Mouse (Mus musculus): ENCODE measurements around the gene Bud23. TPM values are rescaled to one million over a fixed set of nuclear protein-coding genes. Genes with fewer than 3 reads are reported as not detected.
"Not testable (repeated sequence)": the region's sequence is repeated elsewhere in the genome, so short reads cannot be mapped to it uniquely, and the experiment has no call there.

Bud23 gene
- total RNA-seq (2021): 10 to 100 TPM; 28.5 to 37.0 TPM

DNA sequence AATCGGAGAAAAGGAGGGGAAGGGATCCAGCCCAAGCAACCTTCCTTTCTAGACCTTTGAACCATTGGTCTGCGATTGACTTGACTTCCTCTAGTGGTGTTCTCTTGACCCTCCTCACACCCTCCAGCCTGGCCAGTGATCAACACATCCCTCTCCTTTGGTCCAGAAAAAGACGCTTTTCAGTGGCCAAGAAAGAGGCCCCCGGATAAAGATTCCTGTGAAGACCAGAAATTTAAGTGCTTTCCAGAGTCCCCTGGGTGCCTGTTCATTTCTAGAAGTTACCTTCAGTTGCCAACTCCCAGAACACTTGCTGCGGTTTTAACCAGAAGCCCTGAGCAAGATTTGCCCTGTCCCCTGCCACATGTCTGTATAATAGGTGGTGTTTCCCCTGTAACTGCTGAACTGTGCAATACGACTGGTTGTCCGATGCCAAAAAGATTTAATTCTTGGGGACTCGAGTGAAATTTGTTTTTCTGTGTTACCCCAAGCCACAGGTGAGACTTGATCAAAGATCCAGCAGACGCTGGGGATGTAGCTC is at the start of gene Bud23:
TSS of gene Bud23 (minus strand) at position 51 of the 538 bp plus-strand sequence.
- not testable (repeated sequence) for DNase-seq

DNA sequence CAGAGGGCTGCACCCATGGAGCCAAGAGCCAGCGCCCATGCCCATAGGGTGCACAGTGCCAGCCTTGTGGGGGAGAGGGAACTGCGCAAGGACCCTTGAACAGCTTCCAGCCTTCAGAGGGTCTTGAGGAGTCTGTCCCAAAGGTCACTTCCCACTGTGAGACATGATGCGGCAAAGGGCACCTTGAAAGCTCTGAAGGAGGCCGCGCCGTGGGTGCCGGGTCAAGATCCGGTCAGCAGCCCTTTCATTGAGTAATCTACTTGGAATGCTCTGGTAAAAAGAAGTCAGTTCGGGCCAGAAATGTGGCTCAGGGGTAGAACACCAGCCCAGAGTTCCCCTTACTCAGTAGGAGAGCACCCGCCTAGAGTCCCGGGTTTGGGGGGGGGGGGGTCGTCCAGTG is 49.0 kb upstream of the Bud23 start:
- no peak for DNase-seq

DNA sequence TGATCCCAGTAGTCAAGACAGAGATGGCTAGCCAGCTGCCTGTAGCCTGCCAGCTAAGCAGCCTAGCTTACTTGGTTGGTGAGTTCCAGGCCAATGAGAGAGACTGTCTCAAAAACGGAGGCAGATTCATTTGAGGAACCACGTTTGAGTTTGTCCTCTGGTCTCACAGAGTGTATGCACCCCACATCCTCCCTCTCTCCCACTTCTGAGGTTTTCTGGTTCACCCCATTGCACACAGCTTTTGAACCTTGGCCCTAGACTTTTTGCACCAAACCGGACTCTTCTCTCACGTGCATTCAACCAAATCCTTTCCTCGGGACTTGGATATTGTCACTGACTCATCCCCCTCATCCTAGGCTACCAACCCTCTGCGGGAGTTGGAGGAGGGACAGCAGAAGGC is 45.2 kb upstream of the Bud23 start:
- no peak for DNase-seq

GRCm38 (mm10) chr5:135109426-135109825 is 44.7 kb upstream of the Bud23 start:
- no peak for DNase-seq

DNA sequence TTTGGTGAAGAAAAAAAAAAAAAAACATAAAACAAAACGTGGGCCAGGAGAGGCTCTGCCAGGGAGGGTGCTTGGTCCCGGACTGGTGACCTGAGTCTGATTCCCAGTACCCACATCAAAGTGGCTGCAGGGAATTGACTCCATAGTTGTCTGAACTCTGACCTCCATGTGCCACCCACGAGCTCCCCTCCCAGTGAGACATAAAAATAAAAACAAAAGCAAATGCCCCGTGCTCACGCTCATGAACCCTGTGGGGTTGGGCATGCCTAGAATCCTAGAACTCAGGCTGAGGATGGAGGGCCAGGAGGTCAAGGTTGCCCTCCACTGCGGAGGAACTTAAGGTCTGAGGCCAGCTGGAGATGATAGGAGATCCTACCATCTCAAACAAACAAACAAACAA is 44.3 kb upstream of the Bud23 start:
- no peak for DNase-seq

DNA sequence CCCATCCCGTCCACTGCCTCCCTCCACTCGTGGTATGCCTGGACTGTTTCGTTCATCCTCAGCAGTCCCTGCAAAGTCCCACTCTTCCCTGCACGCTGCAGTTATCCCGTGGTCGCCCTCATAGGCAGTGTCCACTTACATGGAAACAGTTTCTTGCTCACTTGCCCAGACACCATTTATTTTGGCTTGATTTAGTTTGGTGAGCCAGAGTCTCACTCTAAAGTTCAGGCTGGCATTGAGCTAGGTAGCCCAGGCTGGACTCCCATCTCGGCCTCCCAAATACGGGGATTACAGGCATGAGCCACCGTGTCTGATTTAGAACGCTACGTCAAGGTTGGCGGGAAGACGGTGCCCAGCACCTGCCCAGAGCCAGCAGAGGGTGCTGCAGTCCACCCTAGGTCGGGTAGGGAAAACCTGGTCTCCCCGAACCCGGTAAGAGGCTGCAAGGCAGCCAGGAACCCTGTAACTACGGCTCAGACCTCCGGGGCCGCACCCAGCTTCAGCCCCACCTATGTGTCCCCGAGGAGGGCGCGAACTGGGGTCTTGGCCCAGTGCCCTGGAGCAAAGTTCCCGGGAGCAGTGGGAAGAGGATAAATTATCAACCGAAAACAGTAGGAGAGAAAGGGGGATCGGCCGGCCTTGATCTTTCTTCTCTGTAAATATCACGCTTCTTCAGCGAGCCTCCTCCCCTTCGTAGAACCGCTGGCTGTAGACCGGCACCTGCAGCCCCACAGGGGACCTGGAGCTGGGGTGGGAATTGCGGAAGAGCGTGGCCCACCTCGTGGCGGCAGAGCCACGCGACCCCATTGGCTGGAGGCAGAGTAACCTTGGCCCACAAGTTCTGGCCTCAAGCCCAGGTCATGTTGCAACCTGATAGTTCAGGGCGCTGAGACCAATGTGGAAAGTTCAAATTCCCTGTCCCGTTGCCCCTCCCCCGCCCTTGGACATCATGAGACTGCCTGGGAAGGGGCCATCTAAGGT is 43.1 kb upstream of the Bud23 start:
- DNase-seq: peak; percentile 76

DNA sequence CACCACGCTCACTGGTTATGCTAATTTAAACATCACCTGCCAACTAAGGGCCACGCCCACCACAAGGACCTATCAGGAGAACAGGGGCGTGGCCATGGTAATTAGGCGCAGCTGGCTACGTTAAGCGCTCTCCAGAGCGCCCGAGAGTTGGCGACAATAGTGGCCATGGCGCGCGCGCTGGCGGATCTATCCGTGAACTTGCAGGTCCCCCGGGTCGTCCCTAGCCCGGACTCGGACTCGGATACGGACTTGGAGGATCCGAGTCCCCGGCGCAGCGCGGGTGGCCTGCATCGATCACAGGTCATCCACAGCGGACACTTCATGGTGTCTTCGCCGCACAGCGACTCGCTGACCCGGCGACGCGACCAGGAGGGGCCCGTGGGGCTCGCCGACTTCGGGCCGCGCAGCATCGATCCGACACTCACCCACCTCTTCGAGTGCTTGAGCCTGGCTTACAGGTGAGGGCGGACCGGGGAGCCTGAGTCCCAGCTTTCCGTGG is 42.0 kb upstream of the Bud23 start:
- peak; percentile 84 for DNase-seq

GRCm38 (mm10) chr5:135103999-135104660 is 39.4 kb upstream of the Bud23 start:
- peak; percentile 27 for DNase-seq

- DNase-seq: no peak
Observed at GRCm38 (mm10) chr5:135100981-135101380, 36.2 kb upstream of the Bud23 start.

- DNase-seq: no peak
Observed at GRCm38 (mm10) chr5:135089653-135090052, 24.9 kb upstream of the Bud23 start, which contains the start of gene Mlxipl. TSS of gene Mlxipl (plus strand) at chr5:135089890.

- no peak for DNase-seq
Observed at GRCm38 (mm10) chr5:135086871-135087270, 22.1 kb upstream of the Bud23 start.

GRCm38 (mm10) chr5:135080539-135080938 is 15.8 kb upstream of the Bud23 start:
- DNase-seq: no peak

GRCm38 (mm10) chr5:135079578-135079977 is 14.8 kb upstream of the Bud23 start:
- DNase-seq: no peak

- DNase-seq: no peak
Observed at GRCm38 (mm10) chr5:135078482-135078810, 13.7 kb upstream of the Bud23 start.

DNA sequence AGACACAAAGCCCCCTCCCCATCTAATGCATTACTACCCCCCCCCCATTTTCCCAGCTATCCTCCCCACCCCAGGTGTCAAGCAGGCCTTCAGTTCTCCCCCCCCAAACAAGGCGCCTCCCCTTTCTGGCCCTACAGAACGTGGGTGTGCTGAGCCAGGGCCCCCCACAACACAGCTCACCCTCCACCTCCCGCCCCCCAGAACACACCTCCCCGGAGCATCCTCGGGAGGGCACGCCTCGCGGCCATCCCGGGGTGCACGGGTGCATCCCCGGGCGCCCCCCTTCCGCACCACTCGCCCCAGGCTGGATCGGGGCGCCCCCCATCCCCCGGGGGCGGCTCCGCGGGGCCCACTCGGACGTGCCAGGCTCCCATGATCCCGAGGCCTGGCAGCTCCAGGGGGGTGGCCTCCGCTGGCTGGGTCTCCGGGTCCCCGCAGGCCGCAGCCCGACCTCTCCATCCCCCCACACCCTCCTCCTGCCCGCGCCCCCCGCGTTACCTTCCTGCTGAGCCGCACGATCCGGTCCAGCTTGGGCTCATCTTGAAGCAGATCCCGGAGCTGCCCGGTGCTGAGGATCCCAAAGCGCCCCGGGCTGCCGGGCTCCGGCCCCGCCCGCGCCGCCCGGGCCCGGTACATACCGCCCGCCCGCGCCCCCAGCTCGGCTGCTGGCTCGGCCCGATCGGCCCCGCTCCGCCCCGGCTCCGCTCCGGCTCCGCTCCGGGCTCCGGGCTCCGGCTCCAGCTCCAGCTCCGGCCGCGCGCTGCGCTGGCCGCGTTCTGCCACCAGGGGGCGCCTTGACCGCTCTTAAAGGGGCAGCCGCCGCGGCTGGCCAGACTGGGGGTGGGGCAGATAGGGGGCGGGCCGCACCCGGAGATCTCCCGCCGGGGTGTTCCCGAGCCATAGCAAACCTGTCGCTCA is 13.1 kb upstream of the Bud23 start, which contains the start of gene Vps37d:
TSS of gene Vps37d (minus strand) at position 703 of the 918 bp plus-strand sequence.
- DNase-seq: peak; percentile 98

- DNase-seq: no peak
Observed at GRCm38 (mm10) chr5:135076931-135077505, 12.3 kb upstream of the Bud23 start.

- DNase-seq: no peak
Observed at GRCm38 (mm10) chr5:135076368-135076767, 11.6 kb upstream of the Bud23 start.

DNA sequence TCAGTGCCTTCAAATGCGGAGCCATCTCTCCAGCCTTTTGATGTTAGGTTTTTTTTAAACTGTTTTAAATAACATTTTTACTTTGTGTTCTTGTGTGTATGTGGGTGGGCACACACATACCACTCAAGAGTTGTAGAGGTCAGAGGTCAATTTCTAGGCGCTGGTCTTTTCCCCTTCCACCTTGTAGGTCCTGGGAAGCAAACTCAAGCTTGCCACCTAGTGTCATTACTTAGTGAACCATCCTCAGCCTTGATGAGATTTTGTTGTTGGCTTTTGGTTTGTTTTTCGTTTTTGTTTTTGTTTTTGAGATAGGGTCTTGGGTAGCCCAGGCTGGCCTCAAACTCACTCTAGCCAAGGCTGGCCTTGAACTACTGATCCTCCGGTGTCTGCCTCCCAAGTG is 10.9 kb upstream of the Bud23 start:
- DNase-seq: no peak

GRCm38 (mm10) chr5:135073349-135074150 is 8.8 kb upstream of the Bud23 start:
- no peak for DNase-seq

DNA sequence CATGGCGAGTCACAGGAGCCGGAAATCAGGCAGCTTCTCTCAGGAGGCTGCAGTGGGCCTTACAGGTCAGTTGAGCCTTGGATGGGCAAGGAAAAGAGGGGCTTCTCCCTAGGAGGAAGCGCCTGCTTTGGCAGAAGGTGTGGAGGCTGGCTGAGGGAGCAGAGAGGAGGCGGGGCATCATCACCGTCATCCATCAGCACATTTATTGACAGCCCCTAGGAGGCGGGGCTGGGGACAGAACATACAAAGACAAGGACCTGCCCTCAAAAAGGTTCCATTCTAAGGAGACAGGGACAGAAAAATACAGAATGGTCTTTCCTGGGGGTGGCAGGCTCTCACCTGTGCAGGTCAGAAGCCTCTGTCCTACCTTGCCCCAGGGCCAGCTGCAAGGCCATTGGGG is 8.0 kb upstream of the Bud23 start:
- no peak for DNase-seq

DNA sequence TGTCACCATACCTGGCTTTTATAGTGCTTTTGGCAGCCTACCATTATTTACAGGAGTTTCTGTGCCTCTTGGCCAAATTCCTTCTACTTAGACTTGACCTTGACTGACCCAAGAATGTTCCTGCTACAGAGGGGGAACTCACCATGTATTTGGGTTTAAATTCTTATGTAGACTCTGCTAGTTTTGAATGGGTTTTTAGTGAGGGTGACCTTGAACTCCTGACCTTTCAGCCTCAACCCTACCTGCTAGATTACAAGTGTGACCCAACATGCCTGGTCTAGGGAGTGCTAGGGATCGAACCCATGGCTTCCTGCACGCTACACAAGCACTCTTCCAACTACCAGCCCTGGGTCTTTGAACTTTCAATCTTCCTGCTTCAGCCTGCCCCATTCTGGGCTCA is 7.3 kb upstream of the Bud23 start:
- DNase-seq: no peak
